Mouse (Mus musculus) lung, postnatal 0 days (tissue): Measurements from ENCODE around the gene Eif2s3x. TPM values are rescaled to one million over a fixed set of nuclear protein-coding genes. Genes with fewer than 3 reads are reported as not detected.

Experiments
- ATAC-seq: fragments of 200-750 bp; cut with Nextera tagmentation; 2 replicates; pipeline ENCODE4 v1.8.0; 2017; ENCODE audit warnings: moderate library complexity
- DNase-seq: peaks from one replicate; pipeline ENCODE4 v3.0.0-alpha.2; 2016; ENCODE audit warnings: low spot score
- H3K27ac ChIP-seq: fragments of 300-500 bp; sonication (generic); 2 replicates; pipeline ENCODE4 v1.5.1; 2014; ENCODE audit warnings: antibody characterized with exemption, mild to moderate bottlenecking, low read length, mixed read lengths
- H3K27me3 ChIP-seq: fragments of 300-500 bp; sonication (generic); replicated peaks from 2 replicates; pipeline ENCODE4 v1.6.1; 2014; ENCODE audit warnings: low read length, mixed read lengths; ENCODE audit not compliant: insufficient read depth
- H3K36me3 ChIP-seq: fragments of 300-500 bp; sonication (generic); 2 replicates; pipeline ENCODE4 v1.6.1; 2014; ENCODE audit warnings: low read length, mixed read lengths; ENCODE audit not compliant: insufficient read depth
- H3K4me1 ChIP-seq: fragments of 300-500 bp; sonication (generic); 2 replicates; pipeline ENCODE4 v1.6.1; 2014; ENCODE audit warnings: antibody characterized with exemption, low read depth, low read length, mixed read lengths; ENCODE audit not compliant: insufficient read depth
- H3K4me2 ChIP-seq: fragments of 300-500 bp; sonication (generic); replicated peaks from 2 replicates; pipeline ENCODE4 v1.6.1; 2014; ENCODE audit warnings: low read depth, mild to moderate bottlenecking, low read length, moderate library complexity, mixed read lengths
- H3K4me3 ChIP-seq: fragments of 300-500 bp; sonication (generic); 2 replicates; pipeline ENCODE4 v1.5.1; 2014; ENCODE audit warnings: low read depth, low read length
- H3K9ac ChIP-seq: fragments of 300-500 bp; sonication (generic); replicated peaks from 2 replicates; pipeline ENCODE4 v1.6.1; 2014; ENCODE audit warnings: low read depth, mild to moderate bottlenecking
- H3K9me3 ChIP-seq: fragments of 300-500 bp; sonication (generic); 2 replicates; pipeline ENCODE4 v1.6.1; 2016; ENCODE audit warnings: low read length, mixed read lengths
- CTCF ChIP-seq: IDR thresholded peaks from 2 replicates; pipeline ENCODE4 v1.5.1; 2016; ENCODE audit warnings: antibody characterized with exemption, mild to moderate bottlenecking
- EP300 ChIP-seq: IDR thresholded peaks from 2 replicates; pipeline ENCODE4 v1.6.1; 2016; ENCODE audit warnings: antibody characterized with exemption, mild to moderate bottlenecking, control low read depth
- WGBS: fragments of 180-500 bp; shearing (Covaris S2); extraction: QIAGEN DNeasy Blood & Tissue Kit; methylation state at CpG from one replicate; pipeline ENCODE4 v1.1.7; 2014; 5-methylcytosine and 5-hydroxymethylcytosine counted together
- polyA plus RNA-seq: library from polyadenylated mRNA; unstranded; fragments of >200 nt; fragmentation: Nextera tagmentation; extraction: Ambion mirVana; gene quantifications from 2 replicates; pipeline ENCODE4 v1.2.1, GENCODE M21; 2015

Eif2s3x gene
- polyA plus RNA-seq, result 32.0 and 36.1 TPM in 2 replicates

DNA sequence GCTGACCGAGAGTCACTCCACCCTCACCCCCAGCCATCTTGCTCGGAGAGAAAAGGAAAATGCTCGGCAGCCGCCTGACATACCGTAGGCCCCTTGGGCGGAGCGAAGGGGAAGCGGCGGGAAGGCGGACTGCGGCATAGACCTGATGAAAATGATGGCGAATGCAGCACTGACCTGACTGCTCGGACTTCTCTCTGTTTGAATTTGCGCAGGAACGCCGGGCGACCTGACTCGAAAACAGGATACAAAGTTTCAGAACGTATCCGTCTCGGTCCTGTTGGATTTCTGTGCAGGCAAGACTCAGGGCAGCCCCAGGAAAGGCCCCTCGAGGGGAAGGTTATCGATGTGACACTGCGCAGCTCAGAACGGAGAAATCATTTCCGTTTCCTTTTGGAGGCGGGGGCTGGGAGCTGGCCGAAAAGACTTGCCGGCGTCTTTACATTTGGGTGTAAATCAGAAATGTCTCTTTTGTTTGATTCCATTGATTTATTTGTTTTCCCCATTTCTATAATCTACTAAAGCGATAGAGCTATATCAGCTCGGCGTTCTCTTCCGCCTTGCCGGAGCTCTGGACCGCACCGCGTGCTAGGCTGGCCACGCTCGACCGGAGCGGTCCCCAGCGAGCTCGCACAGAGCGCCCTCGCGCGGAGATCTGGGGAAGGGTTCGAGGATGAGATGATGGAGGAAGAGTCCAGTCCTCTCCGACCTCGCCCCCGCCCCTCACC is at the start of gene Eif2s3x:
Gene Eif2s3x (minus strand): TSS at position 266 of the 725 bp plus-strand sequence.
- Histone ChIP-seq H3K36me3 (no peaks in the 10 kb centered on the region), H3K9ac (peak within 1 kb of the TSS; percentile 66), H3K27ac (peak within 1 kb of the TSS; percentile 71), H3K4me3 (peak within 1 kb of the TSS; percentile 78), H3K9me3 (no peaks in the 10 kb centered on the region), H3K27me3 (no peaks in the 10 kb centered on the region), H3K4me1 (no peaks in the 10 kb centered on the region), H3K4me2 (peak within 1 kb of the TSS; percentile 65)
- peak; percentile 93 for DNase-seq
- TF ChIP-seq EP300 (0 out of 2 replicates have a peak, but pooled peaks have one; percentile 18), CTCF (peak; percentile 76)
- peak; percentile 96 for ATAC-seq
- under 1% methylated on average over 52 of the region's 52 CpGs for WGBS

GRCm38 (mm10) chrX:94235601-94236000 is 22.9 kb upstream of the Eif2s3x start:
- no peak for DNase-seq
- Histone ChIP-seq H3K36me3 (no peaks in the 10 kb centered on the region), H3K4me1 (no peaks in the 10 kb centered on the region), H3K27me3 (no peaks in the 10 kb centered on the region; the same call in 1 of the 2 replicates), H3K4me2 (peak overlapping the region; percentile 60), H3K9ac (0 out of 2 replicates have a peak overlapping the region, but pooled peaks have one; percentile 19), H3K27ac (no peak overlapping the region), H3K4me3 (peak overlapping the region; percentile 64), H3K9me3 (no peaks in the 10 kb centered on the region)
- WGBS, result 12% methylated on average over 12 of the region's 12 CpGs
- TF ChIP-seq EP300 (no peak), CTCF (no peak)
- no peak for ATAC-seq

DNA sequence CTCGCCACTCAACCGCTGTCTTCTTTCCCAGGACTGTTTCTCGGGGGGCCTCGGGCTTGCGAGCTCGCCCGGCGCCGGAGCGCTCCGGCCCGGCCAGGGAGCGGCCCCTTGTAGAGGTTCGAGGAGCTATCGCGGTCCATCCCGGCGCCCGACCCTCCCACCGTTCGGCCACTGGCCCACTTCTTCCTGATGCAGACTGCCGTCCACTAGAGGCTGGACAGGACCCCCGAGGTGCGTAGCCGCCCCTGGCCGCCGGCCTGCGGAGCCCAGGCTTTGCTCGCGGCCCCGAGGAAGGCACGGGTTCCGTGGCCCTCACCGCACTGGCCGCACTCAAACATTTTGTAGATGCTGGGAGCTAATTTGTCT is 22.5 kb upstream of the Eif2s3x start:
- no peaks in the 10 kb centered on the region for H3K36me3 ChIP-seq
- peak overlapping the region; percentile 93; the same call in 1 of the 2 replicates for H3K27ac ChIP-seq
- H3K4me2 ChIP-seq, result peak overlapping the region; percentile 60
- H3K9ac ChIP-seq, result peak overlapping the region; percentile 56
- no peaks in the 10 kb centered on the region for H3K4me1 ChIP-seq
- no peaks in the 10 kb centered on the region for H3K9me3 ChIP-seq
- H3K27me3 ChIP-seq, result no peaks in the 10 kb centered on the region; the same call in 1 of the 2 replicates
- TF ChIP-seq CTCF (no peak), EP300 (no peak)
- no peak; the same call in 1 of the 2 replicates for ATAC-seq
- peak; percentile 7 for DNase-seq
- WGBS, result 17% methylated on average over 31 of the region's 35 CpGs
- peak overlapping the region; percentile 64 for H3K4me3 ChIP-seq

GRCm38 (mm10) chrX:94234532-94235189 is 22.0 kb upstream of the Eif2s3x start, which contains the start of gene Klhl15:
TSS of gene Klhl15 (plus strand) at chrX:94234599.
- Histone ChIP-seq H3K27me3 (no peaks in the 10 kb centered on the region; the same call in 1 of the 2 replicates), H3K9me3 (no peaks in the 10 kb centered on the region), H3K27ac (peak within 1 kb of the TSS; percentile 93), H3K4me1 (no peaks in the 10 kb centered on the region), H3K4me2 (peak within 1 kb of the TSS; percentile 60), H3K9ac (peak within 1 kb of the TSS; percentile 56), H3K36me3 (no peaks in the 10 kb centered on the region), H3K4me3 (peak within 1 kb of the TSS; percentile 64)
- TF ChIP-seq CTCF (peak; percentile 45), EP300 (no peak)
- WGBS, result 5% methylated on average over 31 of the region's 70 CpGs
- peak; percentile 85 for DNase-seq
- peak; percentile 97 for ATAC-seq

DNA sequence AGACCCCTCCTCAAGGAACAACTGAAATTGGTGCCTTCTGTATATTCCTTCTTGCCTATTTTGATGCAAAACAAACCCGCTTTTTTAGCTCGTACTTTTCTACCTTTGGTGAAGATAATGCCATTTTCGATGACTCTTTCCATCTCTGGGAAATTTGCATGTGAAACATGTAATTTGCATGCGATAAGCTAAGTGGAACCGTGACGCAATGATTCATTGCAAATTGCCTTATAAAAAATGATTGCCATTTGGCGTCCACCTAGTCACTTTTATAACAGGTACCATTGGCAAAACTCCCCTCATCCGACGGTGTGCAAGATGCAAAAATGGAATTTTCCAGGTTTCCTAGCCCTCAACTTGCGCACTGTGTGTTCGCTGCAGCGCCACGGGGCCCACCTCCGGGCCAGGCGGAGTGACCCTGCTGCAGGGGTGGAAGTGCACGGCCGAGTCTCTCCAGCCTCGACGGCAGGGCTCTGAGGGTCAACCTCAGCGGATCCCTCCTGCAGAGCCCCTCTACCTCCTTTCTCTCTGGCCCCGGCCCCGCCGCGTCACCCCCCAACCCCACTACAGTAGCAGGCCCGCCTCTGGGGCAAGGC is 21.4 kb upstream of the Eif2s3x start:
- Histone ChIP-seq H3K9me3 (no peaks in the 10 kb centered on the region), H3K4me1 (no peaks in the 10 kb centered on the region), H3K9ac (peak overlapping the region; percentile 56), H3K27me3 (no peaks in the 10 kb centered on the region; the same call in 1 of the 2 replicates), H3K4me3 (peak overlapping the region; percentile 64), H3K27ac (peak overlapping the region; percentile 93), H3K4me2 (peak overlapping the region; percentile 60), H3K36me3 (no peaks in the 10 kb centered on the region)
- 11% methylated on average over 21 of the region's 25 CpGs for WGBS
- TF ChIP-seq EP300 (no peak), CTCF (no peak)
- peak; percentile 46 for ATAC-seq
- DNase-seq, result no peak

- Histone ChIP-seq H3K4me2 (no peak overlapping the region), H3K4me3 (no peak overlapping the region), H3K9me3 (no peaks in the 10 kb centered on the region), H3K9ac (no peak overlapping the region), H3K27ac (no peak overlapping the region), H3K4me1 (no peaks in the 10 kb centered on the region), H3K27me3 (no peaks in the 10 kb centered on the region; the same call in 1 of the 2 replicates), H3K36me3 (no peaks in the 10 kb centered on the region)
- ATAC-seq (no peak), DNase-seq (no peak)
- TF ChIP-seq EP300 (no peak), CTCF (no peak)
- 40% methylated on average over 5 of the region's 5 CpGs for WGBS
Measured at GRCm38 (mm10) chrX:94233432-94233831, 20.8 kb upstream of the Eif2s3x start.
